Comparison of ENCODE assay signal across 8 mouse cellular contexts in genomic region chr4:41274377-41274979, GRCm38 (mm10). TPM values are rescaled to one million over a fixed set of nuclear protein-coding genes. Genes with fewer than 3 reads are reported as not detected.
DNase-seq lines count a peak whose midpoint lies in the region; ATAC-seq and TF ChIP-seq lines count a peak whose summit lies in the region.

No protein-coding gene starts in this region.

- peak overlapping the region; percentile 92 for H3K9ac ChIP-seq in lung, embryonic 14.5 days
- H3K9ac ChIP-seq in forebrain, postnatal 0 days, result peak overlapping the region; percentile 83
- peak overlapping the region; percentile 80 for H3K9ac ChIP-seq in liver, adult 2 months (ENCODE audit: low read depth, low read length)
- peak overlapping the region; percentile 88 for H3K9ac ChIP-seq in stomach, embryonic 15.5 days

- ATAC-seq in lung, embryonic 14.5 days (ENCODE audit: insufficient read depth), result peak; percentile 60
- peak; percentile 43 for ATAC-seq in forebrain, postnatal 0 days
- peak; percentile 61 for ATAC-seq in stomach, embryonic 15.5 days (ENCODE audit: insufficient read depth, low FRiP score, low read depth)

- peaks cover 8% of the 10 kb centered on the region; the same call in 1 of the 2 replicates for H3K4me1 ChIP-seq in lung, embryonic 14.5 days (ENCODE audit: insufficient read depth)
- H3K4me1 ChIP-seq in forebrain, postnatal 0 days (ENCODE audit: insufficient read depth), result peaks cover 20% of the 10 kb centered on the region; the same call in 1 of the 2 replicates
- peaks cover 7% of the 10 kb centered on the region for H3K4me1 ChIP-seq in liver, adult 2 months (ENCODE audit: control insufficient read depth, insufficient read depth, low read length)
- peaks cover 22% of the 10 kb centered on the region for H3K4me1 ChIP-seq in stomach, embryonic 15.5 days

- peaks cover 17% of the 10 kb centered on the region; the same call in 1 of the 2 replicates for H3K79me2 ChIP-seq in liver, adult 2 months (ENCODE audit: control insufficient read depth, insufficient read depth, low read length)

- peak overlapping the region; percentile 85 for H3K4me2 ChIP-seq in lung, embryonic 14.5 days
- peak overlapping the region; percentile 72 for H3K4me2 ChIP-seq in forebrain, postnatal 0 days (ENCODE audit: low read depth)
- peak overlapping the region; percentile 69 for H3K4me2 ChIP-seq in stomach, embryonic 15.5 days

- H3K27ac ChIP-seq in lung, embryonic 14.5 days (ENCODE audit: low read depth), result peak overlapping the region; percentile 96
- H3K27ac ChIP-seq in forebrain, postnatal 0 days (ENCODE audit: low read depth, low read length), result peak overlapping the region; percentile 85
- peak overlapping the region; percentile 52 for H3K27ac ChIP-seq in liver, adult 2 months (replicated peaks; ENCODE audit: insufficient read depth, low read depth, low read length)
- peak overlapping the region; percentile 94 for H3K27ac ChIP-seq in stomach, embryonic 15.5 days

- H3K4me3 ChIP-seq in lung, embryonic 14.5 days (ENCODE audit: low read depth, low read length), result peak overlapping the region; percentile 88
- H3K4me3 ChIP-seq in forebrain, postnatal 0 days (ENCODE audit: low read depth, low read length), result peak overlapping the region; percentile 63
- H3K4me3 ChIP-seq in liver, adult 2 months (ENCODE audit: insufficient read depth, low read depth, low read length), result peak overlapping the region; percentile 72
- peak overlapping the region; percentile 89 for H3K4me3 ChIP-seq in stomach, embryonic 15.5 days (replicated peaks)

- under 1% methylated on average over 17 of the region's 18 CpGs for WGBS in lung, embryonic 14.5 days
- WGBS in forebrain, postnatal 0 days, result 6% methylated on average over 17 of the region's 18 CpGs
- under 1% methylated on average over 18 of the region's 18 CpGs for WGBS in liver, adult 2 months
- WGBS in stomach, embryonic 15.5 days, result under 1% methylated on average over 18 of the region's 18 CpGs

- no peak for TF ChIP-seq POLR2A in liver, adult 2 months (IDR thresholded peaks at IDR 0.05; ENCODE audit: extremely low read depth, insufficient read depth, low read length)

- H3K27me3 ChIP-seq in lung, embryonic 14.5 days (ENCODE audit: insufficient read depth, low read length), result no peaks in the 10 kb centered on the region
- H3K27me3 ChIP-seq in forebrain, postnatal 0 days (ENCODE audit: insufficient read depth, low read length), result no peaks in the 10 kb centered on the region
- H3K27me3 ChIP-seq in liver, adult 2 months (ENCODE audit: control insufficient read depth, insufficient read depth, low read length), result no peaks in the 10 kb centered on the region
- H3K27me3 ChIP-seq in stomach, embryonic 15.5 days (replicated peaks), result no peaks in the 10 kb centered on the region

- H3K36me3 ChIP-seq in lung, embryonic 14.5 days (ENCODE audit: insufficient read depth), result peaks cover 16% of the 10 kb centered on the region
- H3K36me3 ChIP-seq in forebrain, postnatal 0 days (ENCODE audit: insufficient read depth), result peaks cover 5% of the 10 kb centered on the region; the same call in 1 of the 2 replicates
- H3K36me3 ChIP-seq in liver, adult 2 months (ENCODE audit: control insufficient read depth, insufficient read depth, low read length), result no peaks in the 10 kb centered on the region
- peaks cover 8% of the 10 kb centered on the region; the same call in 1 of the 2 replicates for H3K36me3 ChIP-seq in stomach, embryonic 15.5 days

- no peak for TF ChIP-seq CTCF in lung, embryonic 14.5 days (IDR thresholded peaks at IDR 0.05; ENCODE audit: low read depth)
- no peak for TF ChIP-seq CTCF in forebrain, postnatal 0 days (IDR thresholded peaks at IDR 0.05; ENCODE audit: low read depth)
- no peak for TF ChIP-seq CTCF in liver, adult 2 months (IDR thresholded peaks at IDR 0.05; ENCODE audit: low read depth, low read length)

- DNase-seq in lung, embryonic 14.5 days, result no peak
- DNase-seq in lung, postnatal 25 days (ENCODE audit: low spot score), result no peak
- DNase-seq in ZHBTc4 (ENCODE audit: low read depth, low spot score), result peak; percentile 86
- DNase-seq in forebrain, postnatal 0 days, result peak; percentile 17
- no peak for DNase-seq in liver, adult 2 months (ENCODE audit: extremely low read depth, low read depth, low spot score)
- DNase-seq in thymus, postnatal 4 days, result no peak
- no peak for DNase-seq in embryo, embryonic 10 days (ENCODE audit: low spot score)

- H3K9me3 ChIP-seq in lung, embryonic 14.5 days (ENCODE audit: low read depth, low read length), result no peaks in the 10 kb centered on the region
- no peaks in the 10 kb centered on the region for H3K9me3 ChIP-seq in forebrain, postnatal 0 days (ENCODE audit: low read length)
- no peaks in the 10 kb centered on the region for H3K9me3 ChIP-seq in stomach, embryonic 15.5 days

RNA-seq across cellular contexts. Expression of gene Ubap2, which starts 0.5 kb away (rescaled TPM):
- 60.8 and 72.0 TPM in 2 replicates for polyA plus RNA-seq in lung, embryonic 14.5 days (2014; fragmentation: Nextera tagmentation; extraction: Ambion mirVana)
- 15.3 and 16.1 TPM in 2 replicates for total RNA-seq in forebrain, postnatal 0 days (2014; rRNA removed)
- polyA plus RNA-seq in forebrain, postnatal 0 days (2015; fragmentation: Nextera tagmentation; extraction: Ambion mirVana), result 29.3 and 37.3 TPM in 2 replicates
- 3.0 TPM in 2 replicates for total RNA-seq in liver, adult 2 months (2014; rRNA removed)
- 19.6 and 23.0 TPM in 2 replicates for polyA plus RNA-seq in liver, adult 2 months (2012; rRNA removed)
- polyA plus RNA-seq in stomach, embryonic 15.5 days (2015; fragmentation: Nextera tagmentation; extraction: Ambion mirVana), result 54.3 and 55.7 TPM in 2 replicates

RNA-seq across cellular contexts. Expression of gene Dcaf12, which starts 40.2 kb away (rescaled TPM):
- 47.1 and 53.5 TPM in 2 replicates for polyA plus RNA-seq in lung, embryonic 14.5 days (2014; fragmentation: Nextera tagmentation; extraction: Ambion mirVana)
- total RNA-seq in forebrain, postnatal 0 days (2014; rRNA removed), result 60.7 and 63.3 TPM in 2 replicates
- 49.9 and 57.3 TPM in 2 replicates for polyA plus RNA-seq in forebrain, postnatal 0 days (2015; fragmentation: Nextera tagmentation; extraction: Ambion mirVana)
- total RNA-seq in liver, adult 2 months (2014; rRNA removed), result 10.2 and 13.4 TPM in 2 replicates
- 13.1 and 14.8 TPM in 2 replicates for polyA plus RNA-seq in liver, adult 2 months (2012; rRNA removed)
- polyA plus RNA-seq in stomach, embryonic 15.5 days (2015; fragmentation: Nextera tagmentation; extraction: Ambion mirVana), result 56.2 and 58.7 TPM in 2 replicates

Comparison
In these comparisons a context has a peak if more than half of its experiments do, and no peak if none do; other contexts are left out.
1. DNase-seq: peak in ZHBTc4 (single experiment) and forebrain, postnatal 0 days (single experiment); none in lung, embryonic 14.5 days (single experiment), lung, postnatal 25 days (single experiment), liver, adult 2 months (single experiment), thymus, postnatal 4 days (single experiment) and embryo, embryonic 10 days (single experiment).
2. Peak in every context shown above with its lines, with median percentiles within 50 percentile points of each other: ATAC-seq, H3K27ac ChIP-seq, H3K4me2 ChIP-seq, H3K4me3 ChIP-seq and H3K9ac ChIP-seq.